ENCODE assay signal across 8 mouse cellular contexts in genomic region chr8:120488636-120489131, GRCm38 (mm10).
A peak's percentile ranks its signal among the peaks of the same experiment; 100 is the strongest.
DNase-seq lines count a peak whose midpoint lies in the region; ATAC-seq and TF ChIP-seq lines count a peak whose summit lies in the region.

No protein-coding gene starts in this region.

- no peaks in the 10 kb centered on the region for H3K36me3 ChIP-seq in liver, adult 2 months (ENCODE audit: control insufficient read depth, insufficient read depth, low read length)
- H3K36me3 ChIP-seq in heart, embryonic 16.5 days (ENCODE audit: control insufficient read depth, insufficient read depth): no peaks in the 10 kb centered on the region
- H3K36me3 ChIP-seq in limb, embryonic 13.5 days: no peaks in the 10 kb centered on the region
- H3K36me3 ChIP-seq in neural tube, embryonic 12.5 days: no peaks in the 10 kb centered on the region

- peaks cover 34% of the 10 kb centered on the region for H3K4me1 ChIP-seq in liver, adult 2 months (ENCODE audit: control insufficient read depth, insufficient read depth, low read length)
- H3K4me1 ChIP-seq in brown adipose tissue, adult 24 weeks (ENCODE audit: control insufficient read depth, insufficient read depth, insufficient read length, low read length): peaks cover 60% of the 10 kb centered on the region
- H3K4me1 ChIP-seq in heart, embryonic 16.5 days (ENCODE audit: control insufficient read depth, insufficient read depth, low read length): peaks cover 70% of the 10 kb centered on the region
- peaks cover 98% of the 10 kb centered on the region for H3K4me1 ChIP-seq in limb, embryonic 13.5 days
- H3K4me1 ChIP-seq in neural tube, embryonic 12.5 days: peaks cover 71% of the 10 kb centered on the region

- H3K27me3 ChIP-seq in liver, adult 2 months (ENCODE audit: control insufficient read depth, insufficient read depth, low read length): no peaks in the 10 kb centered on the region
- no peaks in the 10 kb centered on the region for H3K27me3 ChIP-seq in heart, embryonic 16.5 days (ENCODE audit: control insufficient read depth, insufficient read depth, low read length)
- peaks cover 63% of the 10 kb centered on the region for H3K27me3 ChIP-seq in limb, embryonic 13.5 days
- H3K27me3 ChIP-seq in neural tube, embryonic 12.5 days (replicated peaks): no peaks in the 10 kb centered on the region; the same call in 1 of the 2 replicates

- peak overlapping the region; percentile 94 for H3K4me2 ChIP-seq in heart, embryonic 16.5 days (ENCODE audit: low read depth, low read length)
- H3K4me2 ChIP-seq in limb, embryonic 13.5 days (replicated peaks): peak overlapping the region; percentile 100
- H3K4me2 ChIP-seq in neural tube, embryonic 12.5 days (replicated peaks): peak overlapping the region; percentile 98

- ATAC-seq in heart, embryonic 16.5 days (replicated peaks; ENCODE audit: extremely low read depth, insufficient read depth, low FRiP score): no peak
- no peak for ATAC-seq in limb, embryonic 13.5 days (ENCODE audit: low FRiP score, low read depth)
- no peak for ATAC-seq in neural tube, embryonic 12.5 days (ENCODE audit: low FRiP score, low read depth)
- no peak for ATAC-seq in activated CD4-positive, CD25-positive, alpha-beta regulatory T cell, adult 4 months

- no peaks in the 10 kb centered on the region for H3K9me3 ChIP-seq in heart, embryonic 16.5 days (replicated peaks; ENCODE audit: control insufficient read depth, low read length)
- no peaks in the 10 kb centered on the region for H3K9me3 ChIP-seq in limb, embryonic 13.5 days
- no peaks in the 10 kb centered on the region for H3K9me3 ChIP-seq in neural tube, embryonic 12.5 days

- no peak for DNase-seq in liver, adult 2 months (ENCODE audit: extremely low read depth, low read depth, low spot score)
- DNase-seq in liver: no peak
- DNase-seq in layer of hippocampus, postnatal 14 days (ENCODE audit: low spot score in 2 of 2): no peak

- no peak for TF ChIP-seq POLR2A in liver, adult 2 months (IDR thresholded peaks at IDR 0.05; ENCODE audit: extremely low read depth, insufficient read depth, low read length)

- peak overlapping the region; percentile 93 for H3K9ac ChIP-seq in liver, adult 2 months (ENCODE audit: low read depth, low read length)
- peak overlapping the region; percentile 92 for H3K9ac ChIP-seq in heart, embryonic 16.5 days (ENCODE audit: low read length)
- peak overlapping the region; percentile 79 for H3K9ac ChIP-seq in limb, embryonic 13.5 days
- peak overlapping the region; percentile 98 for H3K9ac ChIP-seq in neural tube, embryonic 12.5 days

- TF ChIP-seq CTCF in liver, adult 2 months (IDR thresholded peaks at IDR 0.05; ENCODE audit: low read depth, low read length): no peak

- H3K79me2 ChIP-seq in liver, adult 2 months (ENCODE audit: control insufficient read depth, insufficient read depth, low read length): no peaks in the 10 kb centered on the region; the same call in 1 of the 2 replicates

- under 1% methylated on average over 25 of the region's 25 CpGs for WGBS in liver, adult 2 months
- under 1% methylated on average over 25 of the region's 25 CpGs for WGBS in heart, embryonic 16.5 days
- under 1% methylated on average over 25 of the region's 25 CpGs for WGBS in limb, embryonic 13.5 days
- under 1% methylated on average over 24 of the region's 25 CpGs for WGBS in neural tube, embryonic 12.5 days

- peak overlapping the region; percentile 89 for H3K4me3 ChIP-seq in liver, adult 2 months (ENCODE audit: insufficient read depth, low read depth, low read length)
- peak overlapping the region; percentile 97 for H3K4me3 ChIP-seq in brown adipose tissue, adult 24 weeks (ENCODE audit: insufficient read depth, low read depth, low read length)
- H3K4me3 ChIP-seq in heart, embryonic 16.5 days (ENCODE audit: low read length): peak overlapping the region; percentile 84
- H3K4me3 ChIP-seq in limb, embryonic 13.5 days: peak overlapping the region; percentile 72
- H3K4me3 ChIP-seq in neural tube, embryonic 12.5 days: peak overlapping the region; percentile 98

- H3K27ac ChIP-seq in liver, adult 2 months (replicated peaks; ENCODE audit: insufficient read depth, low read depth, low read length): peak overlapping the region; percentile 63
- peak overlapping the region; percentile 95 for H3K27ac ChIP-seq in brown adipose tissue, adult 24 weeks (replicated peaks; ENCODE audit: low read depth, low read length)
- peak overlapping the region; percentile 97 for H3K27ac ChIP-seq in heart, embryonic 16.5 days (ENCODE audit: low read length)
- H3K27ac ChIP-seq in limb, embryonic 13.5 days: peak overlapping the region; percentile 22; the same call in 1 of the 2 replicates
- H3K27ac ChIP-seq in neural tube, embryonic 12.5 days: peak overlapping the region; percentile 100

Comparison
In these comparisons a context has a peak if more than half of its experiments do, and no peak if none do; other contexts are left out.
1. H3K27ac ChIP-seq: peak in every context shown above with its lines; median percentile 100 in neural tube, embryonic 12.5 days; 97 in heart, embryonic 16.5 days; 95 in brown adipose tissue, adult 24 weeks; 63 in liver, adult 2 months; 22 in limb, embryonic 13.5 days.